19 mouse cellular contexts compared by ENCODE assay signal in genomic region chr1:158227239-158227638, GRCm38 (mm10).
A peak's percentile ranks its signal among the peaks of the same experiment; 100 is the strongest.
DNase-seq lines count a peak whose midpoint lies in the region; ATAC-seq lines count a peak whose summit lies in the region.
"Had no signal": no experiment of that assay in that cellular context is flagged by ENCODE, and none has a peak within 500 bp of the region (broad histone marks: within the 10 kb centered on the region; RNA-seq: fewer than 3 reads in every experiment).

No protein-coding gene starts in this region.

- no peak for DNase-seq in forebrain, embryonic 11.5 days (ENCODE audit: low spot score)
- peak; percentile 25 for DNase-seq in left cerebral cortex, postnatal 4 days
- DNase-seq in left cerebral cortex, postnatal 14 days (ENCODE audit: low spot score in 2 of 2), result no peak
- peak; percentile 23 for DNase-seq in MN1 (ENCODE audit: low spot score)
- no peak for DNase-seq in gastrocnemius, postnatal 36 days
- DNase-seq: adrenal gland, postnatal 25 days; cerebellum, adult 9-10 months; kidney, adult 9 months; kidney, postnatal 4 days; lung, embryonic 14.5 days; thymus, postnatal 25 days had no signal

- ATAC-seq in forebrain, embryonic 13.5 days, result no peak
- no peak for ATAC-seq in forebrain, embryonic 11.5 days (replicated peaks; ENCODE audit: low FRiP score)
- ATAC-seq in midbrain, embryonic 16.5 days, result peak; percentile 54; the same call in 1 of the 2 replicates
- ATAC-seq: activated CD4-positive, CD25-positive, alpha-beta regulatory T cell, adult 4 months; Patski had no signal

- intact Hi-C loops in left cerebral cortex, postnatal 4 days (cut with DNase I), result no loop called here
- intact Hi-C loops in left cerebral cortex, postnatal 14 days (cut with DNase I), result no loop called here
- intact Hi-C loops in gastrocnemius, postnatal 36 days (cut with DNase I), result no loop called here

- H3K9ac ChIP-seq in forebrain, embryonic 13.5 days, result 0 out of 2 replicates have a peak overlapping the region, but pooled peaks have one; percentile 10
- no peak overlapping the region for H3K9ac ChIP-seq in forebrain, embryonic 11.5 days (ENCODE audit: low read length)
- no peak overlapping the region for H3K9ac ChIP-seq in midbrain, embryonic 16.5 days (ENCODE audit: low read depth, low read length)
- H3K9ac ChIP-seq: lung, embryonic 14.5 days; neural tube, embryonic 15.5 days had no signal

- H3K27me3 ChIP-seq in forebrain, embryonic 13.5 days, result no peaks in the 10 kb centered on the region
- H3K27me3 ChIP-seq in forebrain, embryonic 11.5 days (ENCODE audit: control insufficient read depth, insufficient read depth, low read length), result no peaks in the 10 kb centered on the region
- H3K27me3 ChIP-seq in midbrain, embryonic 16.5 days (ENCODE audit: control insufficient read depth, insufficient read depth, low read depth, low read length), result no peaks in the 10 kb centered on the region
- H3K27me3 ChIP-seq: neural tube, embryonic 15.5 days had no signal

- no peaks in the 10 kb centered on the region for H3K9me3 ChIP-seq in forebrain, embryonic 13.5 days (replicated peaks)
- H3K9me3 ChIP-seq in forebrain, embryonic 11.5 days (ENCODE audit: control insufficient read depth, low read length), result no peaks in the 10 kb centered on the region
- no peaks in the 10 kb centered on the region for H3K9me3 ChIP-seq in midbrain, embryonic 16.5 days (replicated peaks; ENCODE audit: control insufficient read depth, low read length, poor library complexity, severe bottlenecking)
- H3K9me3 ChIP-seq: neural tube, embryonic 15.5 days had no signal

- no peak overlapping the region for H3K4me3 ChIP-seq in forebrain, embryonic 13.5 days
- no peak overlapping the region for H3K4me3 ChIP-seq in forebrain, embryonic 11.5 days (ENCODE audit: low read depth, low read length)
- no peak overlapping the region for H3K4me3 ChIP-seq in midbrain, embryonic 16.5 days (ENCODE audit: low read depth, low read length)
- H3K4me3 ChIP-seq: neural tube, embryonic 15.5 days had no signal

- 95% methylated on average over 2 of the region's 2 CpGs for WGBS in forebrain, embryonic 13.5 days
- 75% methylated on average over 2 of the region's 2 CpGs for WGBS in forebrain, embryonic 11.5 days
- 65% methylated on average over 2 of the region's 2 CpGs for WGBS in midbrain, embryonic 16.5 days

- peaks cover 14% of the 10 kb centered on the region for H3K4me1 ChIP-seq in forebrain, embryonic 13.5 days
- H3K4me1 ChIP-seq in forebrain, embryonic 11.5 days (replicated peaks; ENCODE audit: control insufficient read depth, insufficient read depth, low read length), result no peaks in the 10 kb centered on the region
- H3K4me1 ChIP-seq in midbrain, embryonic 16.5 days (ENCODE audit: control insufficient read depth, insufficient read depth, low read length), result no peaks in the 10 kb centered on the region

- H3K36me3 ChIP-seq in forebrain, embryonic 13.5 days (ENCODE audit: poor library complexity, severe bottlenecking), result no peaks in the 10 kb centered on the region
- H3K36me3 ChIP-seq in forebrain, embryonic 11.5 days (ENCODE audit: control insufficient read depth, insufficient read depth, low read length), result no peaks in the 10 kb centered on the region
- H3K36me3 ChIP-seq in midbrain, embryonic 16.5 days (ENCODE audit: control insufficient read depth, insufficient read depth, low read length), result no peaks in the 10 kb centered on the region
- H3K36me3 ChIP-seq: neural tube, embryonic 15.5 days had no signal

- no peak overlapping the region for H3K27ac ChIP-seq in forebrain, embryonic 13.5 days
- no peak overlapping the region for H3K27ac ChIP-seq in forebrain, embryonic 11.5 days (ENCODE audit: low read depth, low read length)
- no peak overlapping the region for H3K27ac ChIP-seq in midbrain, embryonic 16.5 days (ENCODE audit: low read length)
- H3K27ac ChIP-seq: macrophage; neural tube, embryonic 15.5 days had no signal

- no peak overlapping the region for H3K4me2 ChIP-seq in forebrain, embryonic 13.5 days
- no peak overlapping the region for H3K4me2 ChIP-seq in forebrain, embryonic 11.5 days (ENCODE audit: low read depth, low read length, severe bottlenecking)
- no peak overlapping the region for H3K4me2 ChIP-seq in midbrain, embryonic 16.5 days (ENCODE audit: low read length)
- H3K4me2 ChIP-seq: heart, embryonic 11.5 days; liver, embryonic 11.5 days; lung, embryonic 14.5 days; neural tube, embryonic 15.5 days had no signal

Comparison
In these comparisons a context has a peak if more than half of its experiments do, and no peak if none do; other contexts are left out.
1. DNase-seq: peak in left cerebral cortex, postnatal 4 days (single experiment) and MN1 (single experiment); none in forebrain, embryonic 11.5 days (single experiment), left cerebral cortex, postnatal 14 days (0 of 2) and gastrocnemius, postnatal 36 days (0 of 2).